Mouse (Mus musculus) myocyte (in vitro differentiated cells): ENCODE results near the gene Naa80. TPM values are rescaled to one million over a fixed set of nuclear protein-coding genes. Genes with fewer than 3 reads are reported as not detected.

Source experiments
- H3K27me3 ChIP-seq: one replicate; pipeline ENCODE4 v1.6.1; 2011; ENCODE audit not compliant: control insufficient read depth, insufficient read depth, insufficient read length
- H3K36me3 ChIP-seq: one replicate; pipeline ENCODE4 v1.6.1; 2011; ENCODE audit not compliant: control insufficient read depth, insufficient read depth
- H3K4me2 ChIP-seq: one replicate; pipeline ENCODE4 v1.6.1; 2011; ENCODE audit warnings: low read depth, control low read depth
- H3K4me3 ChIP-seq: one replicate; pipeline ENCODE4 v1.5.1; 2011; ENCODE audit warnings: mild to moderate bottlenecking, control low read depth, moderate library complexity
- H3K79me2 ChIP-seq: one replicate; pipeline ENCODE4 v1.6.1; 2011; ENCODE audit not compliant: control insufficient read depth, insufficient read depth
- H3ac ChIP-seq: one replicate; pipeline ENCODE4 v1.6.1; 2011; ENCODE audit not compliant: control insufficient read depth, insufficient read length
- CEBPB ChIP-seq: IDR thresholded peaks from 2 replicates; pipeline ENCODE4 v1.6.1; 2011; ENCODE audit warnings: mild to moderate bottlenecking, moderate library complexity; ENCODE audit not compliant: poor library complexity, insufficient read depth, severe bottlenecking
- E2F4 ChIP-seq: IDR thresholded peaks from one replicate; pipeline ENCODE4 v1.6.1; 2011; ENCODE audit warnings: mild to moderate bottlenecking, control low read depth, moderate library complexity; ENCODE audit not compliant: insufficient read depth
- MAX ChIP-seq: IDR thresholded peaks from one replicate; pipeline ENCODE4 v1.6.1; 2011; ENCODE audit warnings: low read depth, mild to moderate bottlenecking, control low read depth
- MYOD1 ChIP-seq, 3 experiments: IDR thresholded peaks; one replicate each; pipeline ENCODE4 v1.6.1; 2011; ENCODE audit warnings: control low read depth in 2 of 3, low read depth in 2 of 3, mild to moderate bottlenecking in 2 of 3, moderate library complexity in 1 of 3; ENCODE audit not compliant: insufficient read length in 2 of 3, control insufficient read depth in 1 of 3
- MYOG ChIP-seq, 3 experiments: IDR thresholded peaks; one replicate each; pipeline ENCODE4 v1.6.1; 2011; ENCODE audit warnings: control low read depth in 2 of 3, low read depth in 2 of 3, mild to moderate bottlenecking in 2 of 3; ENCODE audit not compliant: insufficient read length in 2 of 3, control insufficient read depth in 1 of 3, insufficient read depth in 1 of 3
- POLR2A ChIP-seq: IDR thresholded peaks from one replicate; pipeline ENCODE4 v1.6.1; 2011; ENCODE audit warnings: low read depth, mild to moderate bottlenecking, control low read depth, moderate library complexity; ENCODE audit not compliant: insufficient read length
- POLR2AphosphoS2 ChIP-seq: IDR thresholded peaks from one replicate; pipeline ENCODE4 v1.6.1; 2011; ENCODE audit warnings: low read depth, control low read depth; ENCODE audit not compliant: insufficient read length
- REST ChIP-seq: IDR thresholded peaks from one replicate; pipeline ENCODE4 v1.6.1; 2011; ENCODE audit warnings: mild to moderate bottlenecking, control low read depth, moderate library complexity; ENCODE audit not compliant: insufficient read depth, insufficient read length
- SRF ChIP-seq: IDR thresholded peaks from one replicate; pipeline ENCODE4 v1.6.1; 2011; ENCODE audit warnings: low read depth; ENCODE audit not compliant: control insufficient read depth, insufficient read length
- TCF12 ChIP-seq: IDR thresholded peaks from one replicate; pipeline ENCODE4 v1.6.1; 2011; ENCODE audit warnings: mild to moderate bottlenecking, control low read depth; ENCODE audit not compliant: poor library complexity, insufficient read depth, severe bottlenecking
- TCF3 ChIP-seq: IDR thresholded peaks from one replicate; pipeline ENCODE4 v1.6.1; 2011; ENCODE audit warnings: low read depth, control low read depth; ENCODE audit not compliant: insufficient read length
- USF1 ChIP-seq: IDR thresholded peaks from one replicate; pipeline ENCODE4 v1.6.1; 2011; ENCODE audit warnings: low read depth, mild to moderate bottlenecking, control low read depth, moderate library complexity
- polyA plus RNA-seq: library from polyadenylated mRNA; unstranded; fragments of >200 nt; fragmentation: generic; extraction: Trizol; gene quantifications from one replicate; pipeline ENCODE4 v1.2.1, GENCODE M21; 2012; ENCODE audit warnings: missing spikeins

The Naa80 gene
- polyA plus RNA-seq, 1 experiment, result 13.8 TPM

DNA sequence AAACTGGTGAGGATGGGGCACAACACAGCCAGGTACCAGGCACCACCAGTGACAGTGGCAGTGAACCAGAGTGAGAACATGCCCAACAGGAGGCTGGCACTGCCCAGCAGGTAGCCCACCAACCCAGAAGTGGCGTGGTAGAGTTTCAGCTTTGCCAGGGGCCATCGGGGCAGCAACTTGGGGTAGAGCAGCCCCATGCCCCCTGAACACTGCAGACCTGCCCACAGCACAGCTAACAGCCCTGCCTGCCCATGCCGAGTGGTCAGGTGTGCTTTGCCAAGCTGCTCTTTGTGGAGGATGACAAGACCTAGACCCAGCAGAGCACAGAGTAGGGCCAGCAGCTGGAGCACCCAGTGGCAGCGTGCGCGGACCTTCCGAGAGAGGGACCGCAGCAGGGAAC lies 38.7 kb upstream of the Naa80 start:
- H3K36me3 ChIP-seq, result peaks cover 10% of the 10 kb centered on the region
- TF ChIP-seq MYOG (IDR thresholded peaks at IDR 0.05; ENCODE audit: control insufficient read depth in 1 of 3, insufficient read depth in 1 of 3, insufficient read length in 2 of 3, low read depth in 2 of 3) (no peak), POLR2A (peak; percentile 24), POLR2AphosphoS2 (peak; percentile 70)

DNA sequence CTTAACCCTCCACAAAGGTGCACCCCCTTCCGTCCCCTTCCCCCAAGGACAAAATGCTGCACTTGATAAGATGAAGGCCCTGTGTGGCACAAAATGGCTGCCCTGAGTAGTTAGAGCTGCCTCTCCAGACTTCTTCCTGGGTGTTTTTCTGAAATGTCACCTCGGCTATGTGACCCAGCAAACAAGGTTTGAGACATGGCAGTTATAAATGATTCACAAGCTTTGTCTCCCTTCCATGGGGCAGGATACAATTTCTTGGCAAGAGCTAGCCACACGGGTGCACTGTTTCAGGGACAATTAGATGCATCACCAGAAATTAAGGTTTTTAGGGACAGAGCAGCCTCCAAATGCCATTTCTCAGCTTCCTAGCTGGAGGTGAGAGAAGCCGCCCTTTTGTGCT lies 38.3 kb upstream of the Naa80 start:
- Histone ChIP-seq H3K36me3 (peaks cover 10% of the 10 kb centered on the region), H3K79me2 (peaks cover 21% of the 10 kb centered on the region), H3K4me3 (no peak overlapping the region), H3K27me3 (no peaks in the 10 kb centered on the region), H3ac (no peak overlapping the region), H3K4me2 (no peak overlapping the region)
- no peak for TF ChIP-seq SRF
- no peak for TF ChIP-seq USF1
- no peak for TF ChIP-seq POLR2A
- TF ChIP-seq POLR2AphosphoS2, result no peak
- no peak for TF ChIP-seq TCF3
- no peak for TF ChIP-seq REST
- TF ChIP-seq TCF12, result no peak
- no peak for TF ChIP-seq MAX
- no peak for TF ChIP-seq MYOD1 (IDR thresholded peaks at IDR 0.05; ENCODE audit: control insufficient read depth in 1 of 3, insufficient read length in 2 of 3, low read depth in 2 of 3)
- TF ChIP-seq MYOG (IDR thresholded peaks at IDR 0.05; ENCODE audit: control insufficient read depth in 1 of 3, insufficient read depth in 1 of 3, insufficient read length in 2 of 3, low read depth in 2 of 3), result no peak
- no peak for TF ChIP-seq CEBPB
- no peak for TF ChIP-seq E2F4

More for the DNA sequence above, 38.7 kb upstream of the Naa80 start:
- H3K4me3 ChIP-seq, result no peak overlapping the region
- no peak overlapping the region for H3K4me2 ChIP-seq
- H3K79me2 ChIP-seq, result peaks cover 26% of the 10 kb centered on the region
- H3K27me3 ChIP-seq, result no peaks in the 10 kb centered on the region
- no peak overlapping the region for H3ac ChIP-seq

DNA sequence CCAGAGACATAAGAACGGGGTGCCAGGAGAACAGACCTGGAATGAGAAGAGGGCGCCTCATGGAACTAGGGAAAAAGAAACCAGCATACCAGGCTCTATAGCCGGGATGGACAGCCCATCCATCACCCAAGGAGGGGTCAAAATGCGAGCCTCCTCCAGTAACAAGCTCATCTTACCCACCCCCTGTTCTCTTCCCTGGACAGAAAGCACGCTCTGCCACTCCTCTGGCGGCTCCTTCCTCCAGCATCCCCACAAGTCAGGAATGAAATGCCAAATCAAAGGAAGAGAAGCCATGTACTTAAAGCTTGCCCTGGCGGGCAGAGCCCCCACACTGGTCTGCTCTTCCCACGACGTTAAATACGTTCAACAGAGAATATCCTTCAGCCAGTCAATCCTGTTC lies 37.7 kb upstream of the Naa80 start:
- H3K36me3 ChIP-seq, result peaks cover 10% of the 10 kb centered on the region
- H3K27me3 ChIP-seq, result no peaks in the 10 kb centered on the region
- peaks cover 15% of the 10 kb centered on the region for H3K79me2 ChIP-seq
- peak overlapping the region; percentile 97 for H3K4me2 ChIP-seq
- no peak overlapping the region for H3ac ChIP-seq
- H3K4me3 ChIP-seq, result peak overlapping the region; percentile 76
- no peak for TF ChIP-seq SRF
- no peak for TF ChIP-seq REST
- no peak for TF ChIP-seq POLR2AphosphoS2
- no peak for TF ChIP-seq MAX
- no peak for TF ChIP-seq E2F4
- no peak for TF ChIP-seq POLR2A
- TF ChIP-seq USF1, result no peak
- no peak for TF ChIP-seq CEBPB
- TF ChIP-seq MYOG (IDR thresholded peaks at IDR 0.05; ENCODE audit: control insufficient read depth in 1 of 3, insufficient read depth in 1 of 3, insufficient read length in 2 of 3, low read depth in 2 of 3), result no peak
- TF ChIP-seq TCF12, result no peak
- no peak for TF ChIP-seq TCF3
- no peak for TF ChIP-seq MYOD1 (IDR thresholded peaks at IDR 0.05; ENCODE audit: control insufficient read depth in 1 of 3, insufficient read length in 2 of 3, low read depth in 2 of 3)

DNA sequence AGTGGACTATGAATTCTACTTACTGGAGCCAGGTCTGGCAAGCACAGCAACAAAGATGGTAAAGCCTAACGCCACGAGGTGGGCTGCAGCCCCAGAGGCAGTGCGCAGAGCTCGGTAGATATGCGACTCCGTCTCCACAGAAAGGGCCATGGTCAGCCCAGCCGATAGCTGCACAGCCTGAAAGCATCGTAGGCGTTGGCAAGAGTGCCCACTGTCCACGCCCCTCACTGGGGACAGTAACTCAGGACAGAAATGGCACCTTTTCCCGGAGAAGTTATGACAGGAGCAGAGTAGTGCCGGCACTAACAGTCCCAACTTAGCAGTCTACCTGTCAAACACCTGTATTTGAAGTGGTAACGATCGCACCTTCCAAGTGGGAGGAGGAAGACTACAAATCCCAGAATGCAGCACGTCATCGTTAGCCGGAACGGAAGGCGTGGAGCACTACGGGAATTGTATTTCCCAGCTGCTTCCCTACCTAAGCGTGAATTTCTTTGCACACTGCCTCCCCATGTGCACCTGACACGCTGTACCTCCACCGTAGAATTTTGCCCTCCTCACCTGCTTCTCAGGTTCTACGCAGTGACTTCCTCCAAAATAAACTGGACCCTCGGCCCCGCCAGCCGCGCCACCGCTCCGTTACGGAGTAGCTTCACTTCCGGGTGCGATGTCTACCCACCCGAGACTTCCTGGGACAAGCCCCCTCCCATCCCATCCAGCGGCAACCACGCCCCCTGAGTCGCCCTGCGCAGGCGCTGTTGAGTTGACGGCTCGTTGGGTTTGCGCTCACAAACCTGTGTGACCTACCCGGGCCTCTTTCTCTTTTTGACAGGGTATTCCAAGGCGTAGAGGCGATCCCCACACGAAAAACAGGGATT lies 37.0 kb upstream of the Naa80 start, which contains the start of the genes Cyb561d2 and Nprl2:
TSS of gene Cyb561d2 (minus strand) at position 720 of the 878 bp plus-strand sequence.
TSS of gene Nprl2 (plus strand) at position 753 of the 878 bp plus-strand sequence.
- H3K79me2 ChIP-seq, result peaks cover 12% of the 10 kb centered on the region
- no peaks in the 10 kb centered on the region for H3K27me3 ChIP-seq
- H3K4me2 ChIP-seq, result peak within 1 kb of the TSS; percentile 97
- TF ChIP-seq REST, result no peak
- TF ChIP-seq USF1, result no peak
- no peak for TF ChIP-seq SRF
- TF ChIP-seq POLR2AphosphoS2, result peak; percentile 20
- peak within 1 kb of the TSS; percentile 76 for H3K4me3 ChIP-seq
- peaks cover 10% of the 10 kb centered on the region for H3K36me3 ChIP-seq
- H3ac ChIP-seq, result peak within 1 kb of the TSS; percentile 24

DNA sequence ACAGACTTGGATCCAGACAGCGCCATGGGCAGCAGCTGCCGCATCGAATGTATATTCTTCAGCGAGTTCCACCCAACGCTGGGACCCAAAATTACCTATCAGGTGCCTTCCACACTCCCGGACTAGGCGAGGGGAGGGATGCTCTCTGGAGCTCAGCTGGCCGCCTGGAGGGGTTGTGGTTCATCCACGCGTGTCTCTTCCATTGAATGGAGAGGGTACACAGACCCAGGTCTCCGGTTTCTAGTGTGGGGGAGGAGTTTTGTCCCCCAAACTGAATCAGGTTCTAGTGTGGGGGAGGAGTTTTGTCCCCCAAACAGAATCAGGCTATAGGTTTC lies 36.4 kb upstream of the Naa80 start:
- peak overlapping the region; percentile 97 for H3K4me2 ChIP-seq
- H3ac ChIP-seq, result peak overlapping the region; percentile 24
- H3K4me3 ChIP-seq, result peak overlapping the region; percentile 76
- H3K79me2 ChIP-seq, result peaks cover 9% of the 10 kb centered on the region
- no peaks in the 10 kb centered on the region for H3K27me3 ChIP-seq
- TF ChIP-seq POLR2AphosphoS2 (no peak), REST (no peak), MYOD1 (IDR thresholded peaks at IDR 0.05; ENCODE audit: control insufficient read depth in 1 of 3, insufficient read length in 2 of 3, low read depth in 2 of 3) (no peak), SRF (no peak), TCF3 (no peak), USF1 (no peak), POLR2A (no peak), TCF12 (no peak), E2F4 (no peak), CEBPB (no peak), MAX (no peak), MYOG (IDR thresholded peaks at IDR 0.05; ENCODE audit: control insufficient read depth in 1 of 3, insufficient read depth in 1 of 3, insufficient read length in 2 of 3, low read depth in 2 of 3) (no peak)
- peaks cover 10% of the 10 kb centered on the region for H3K36me3 ChIP-seq
